Mouse (Mus musculus) adipocyte (in vitro differentiated cells): Measurements from ENCODE around the gene Gpr150.

Experiments used
- DNase-seq: peaks from one replicate; pipeline ENCODE4 v3.0.0-alpha.2; 2016; ENCODE audit warnings: low spot score

Gene Gpr150

DNA sequence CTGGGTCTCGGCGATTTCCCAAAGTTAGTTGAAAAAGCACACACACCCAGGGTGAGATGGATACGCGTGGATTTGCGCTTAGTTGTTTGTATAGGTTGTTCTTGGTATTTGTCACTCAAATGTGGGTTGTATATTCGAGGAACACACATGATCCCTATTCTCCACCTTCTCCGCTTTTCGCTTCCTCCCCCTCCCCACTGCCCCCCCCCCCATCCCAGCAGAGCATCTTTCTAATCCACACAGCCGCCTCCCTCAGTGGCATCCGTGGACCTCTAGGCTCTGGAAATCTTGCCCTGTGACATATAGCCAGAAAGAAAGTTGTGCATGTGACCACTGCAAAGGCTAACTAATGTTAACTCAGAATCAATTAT lies at the start of gene Gpr150:
Gene Gpr150, minus strand, starts transcription at position 101 of the 371 bp plus-strand sequence.
- DNase-seq: no peak

DNA sequence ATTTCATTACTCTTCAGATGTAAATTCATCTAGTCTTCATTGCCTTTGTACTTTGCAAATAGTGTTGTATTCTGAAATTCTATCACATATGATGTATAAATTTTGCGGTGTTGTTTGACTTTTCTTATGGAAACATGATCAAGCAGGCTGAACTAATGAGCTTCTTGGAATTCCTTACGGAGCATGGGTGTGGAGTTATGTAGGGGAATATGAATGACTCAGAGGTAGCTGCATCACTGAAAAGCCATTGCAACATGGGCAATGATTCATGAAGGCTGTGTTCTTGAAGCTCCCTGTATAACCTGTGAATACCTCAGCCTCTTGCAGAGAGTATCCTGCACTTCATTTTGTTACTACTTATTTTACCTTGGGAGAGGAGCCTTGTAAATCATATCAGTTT lies 45.2 kb upstream of the Gpr150 start:
- DNase-seq: no peak

DNA sequence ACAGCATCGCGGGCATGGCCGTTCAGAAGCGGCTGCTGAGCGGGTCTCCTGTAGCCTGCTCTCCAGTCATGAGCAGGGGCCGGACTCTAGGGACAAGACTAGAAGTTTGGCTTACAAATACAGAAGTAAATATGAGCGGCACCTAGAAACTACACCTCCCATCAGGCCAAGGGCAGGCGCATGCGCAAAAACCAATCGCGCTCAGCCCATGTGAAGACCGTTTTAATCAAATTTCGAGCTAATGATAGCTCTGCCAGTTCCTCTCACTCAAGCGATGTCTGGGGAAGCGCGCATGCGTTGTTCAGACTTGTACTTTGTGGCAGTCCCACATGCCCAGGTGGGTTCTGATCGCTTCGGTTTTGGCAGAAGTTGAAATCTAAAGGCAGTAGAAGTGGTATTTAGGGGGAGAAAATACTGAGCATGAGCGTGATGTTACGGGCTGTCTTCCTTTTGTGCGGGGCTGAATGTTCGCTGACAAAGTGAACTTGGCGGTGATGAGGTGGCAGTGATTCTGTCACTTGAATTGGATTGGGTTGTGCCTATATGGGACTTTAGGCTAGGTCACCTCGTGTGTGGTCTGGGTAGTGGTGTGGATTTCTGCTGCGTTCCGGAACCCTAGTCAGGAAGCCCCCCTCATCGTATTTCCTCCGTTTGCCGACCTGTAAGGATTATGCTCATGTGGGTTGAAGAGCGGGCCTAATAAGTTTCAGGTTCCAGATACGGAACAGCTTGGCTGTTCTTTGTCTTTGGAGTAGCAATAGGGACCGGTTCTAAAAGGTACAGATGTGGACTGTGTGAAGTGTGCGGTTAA lies 41.9 kb upstream of the Gpr150 start, which contains the start of the genes Arsk and Ttc37:
Gene Arsk, minus strand, starts transcription at position 168 of the 811 bp plus-strand sequence.
Gene Ttc37, plus strand, starts transcription at position 242 of the 811 bp plus-strand sequence.
- peak; percentile 98 for DNase-seq

DNA sequence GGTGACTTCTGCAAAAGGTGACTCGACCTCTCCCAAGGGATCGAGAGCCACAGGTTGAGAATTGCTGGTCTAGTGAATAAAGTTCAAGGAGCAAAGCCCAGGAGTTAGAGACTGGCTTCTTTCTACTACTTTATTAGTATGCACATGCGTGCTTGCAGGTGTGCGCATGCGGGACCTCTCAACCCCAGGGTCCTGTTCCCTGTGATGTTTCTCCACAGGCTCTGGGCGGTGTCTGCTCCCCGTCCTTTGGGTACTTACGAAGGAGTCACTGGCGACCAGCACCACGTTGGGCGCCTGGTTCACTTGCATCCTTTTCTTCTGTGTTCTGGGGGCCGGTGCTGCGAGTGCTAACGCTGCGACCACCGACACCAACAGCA lies 41.3 kb upstream of the Gpr150 start:
- no peak for DNase-seq

DNA sequence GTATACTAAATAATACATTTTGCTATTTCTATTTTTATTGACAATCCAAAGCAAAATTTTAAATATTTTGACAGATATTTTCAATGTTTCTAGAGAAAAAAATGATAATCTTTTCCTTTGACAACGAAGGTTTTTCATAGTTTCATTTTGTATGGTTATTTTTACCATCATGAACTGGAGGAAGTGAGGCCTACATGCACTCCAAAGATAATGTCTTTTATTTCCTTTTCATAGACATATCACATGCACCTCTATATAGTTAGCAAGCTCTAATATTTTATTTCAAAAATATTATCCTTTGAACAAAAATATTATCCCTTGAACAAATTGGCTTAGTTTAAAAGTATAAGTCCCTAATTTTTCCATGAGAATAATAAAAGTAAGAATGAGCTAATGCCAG lies 17.5 kb upstream of the Gpr150 start:
- DNase-seq: no peak

DNA sequence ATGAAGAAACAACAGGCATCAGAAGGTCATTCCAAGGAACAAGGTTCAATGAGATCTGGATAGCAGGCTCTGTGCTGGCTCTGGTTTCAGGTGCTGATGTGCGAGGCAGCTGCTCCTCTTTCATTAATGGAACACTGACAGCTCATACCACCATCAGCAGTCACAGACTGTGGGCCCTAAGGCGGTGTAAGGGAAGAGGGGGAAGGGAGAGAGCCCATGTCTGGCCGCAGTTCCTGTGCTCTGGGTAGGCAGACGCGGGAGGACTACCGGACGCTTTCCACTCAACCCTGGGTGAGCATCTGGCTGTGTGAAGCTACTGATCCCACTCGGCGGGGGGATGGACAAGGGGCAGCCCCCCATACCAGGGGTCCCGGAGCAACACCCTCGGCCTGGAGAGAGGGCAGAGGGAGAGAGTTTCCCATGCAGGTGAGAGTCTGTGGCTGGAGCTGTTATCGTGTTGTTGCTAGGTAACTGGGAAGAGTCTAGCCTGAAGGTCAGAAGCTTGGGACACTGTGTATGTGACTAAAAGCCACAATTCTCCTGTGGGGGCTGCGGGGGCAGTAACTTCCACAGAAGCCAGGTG lies 7.7 kb upstream of the Gpr150 start:
- DNase-seq: no peak

DNA sequence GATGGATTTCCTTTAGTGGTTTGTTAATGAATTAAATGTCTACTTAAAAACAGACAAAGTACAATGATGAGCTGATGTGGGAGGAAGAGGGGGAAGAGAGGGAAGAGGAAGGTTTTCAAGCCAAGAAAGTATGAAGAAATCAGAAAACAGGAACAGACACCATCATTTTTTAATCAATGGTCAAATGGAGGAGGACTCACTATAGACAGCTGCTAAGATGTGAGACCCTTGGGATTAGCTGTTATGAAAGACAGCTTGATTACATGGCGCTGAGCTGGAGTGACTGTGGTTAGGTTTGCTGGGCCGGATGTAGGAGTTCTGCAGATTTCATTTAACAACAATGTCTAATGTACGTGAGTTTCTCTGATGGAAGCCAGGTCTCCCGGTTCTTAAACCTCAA lies 6.8 kb upstream of the Gpr150 start:
- DNase-seq: no peak

DNA sequence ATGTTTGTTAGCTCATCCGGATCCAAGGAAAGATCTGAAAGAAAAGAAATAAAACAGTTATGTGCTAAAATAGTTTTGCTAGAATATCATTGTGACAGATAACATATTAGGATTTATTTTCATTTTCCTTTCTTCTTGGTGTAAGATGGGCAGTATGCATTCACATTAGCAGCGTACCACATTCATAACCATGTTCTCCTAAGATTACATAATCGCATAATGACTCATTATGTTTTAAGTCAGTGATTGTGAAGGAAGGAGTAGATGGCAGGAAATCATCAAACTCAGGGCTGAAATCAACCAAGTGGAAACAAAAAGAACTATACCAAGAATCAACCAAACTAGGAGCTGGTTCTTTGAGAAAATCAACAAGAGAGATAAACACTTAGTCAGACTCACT lies 5.8 kb upstream of the Gpr150 start:
- no peak for DNase-seq

DNA sequence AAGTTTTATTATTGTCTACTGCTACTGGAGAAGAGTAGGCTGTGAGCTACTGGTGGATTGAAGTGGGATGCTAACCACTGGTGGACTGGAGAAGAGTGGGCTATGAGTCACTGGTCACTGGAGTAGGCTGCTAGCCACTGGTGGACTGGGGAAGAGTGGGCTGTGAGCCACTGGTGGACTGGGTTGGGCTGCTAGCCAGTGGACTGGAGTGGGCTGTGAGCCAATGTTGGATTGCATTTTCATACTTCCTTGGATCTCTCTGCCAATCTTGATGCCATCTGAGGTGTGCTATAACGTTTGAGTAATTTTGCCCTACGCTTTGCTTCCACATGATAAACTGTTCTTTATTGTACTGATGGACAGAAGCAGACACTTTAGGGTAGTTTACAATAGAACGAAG lies 5.3 kb upstream of the Gpr150 start:
- no peak for DNase-seq

DNA sequence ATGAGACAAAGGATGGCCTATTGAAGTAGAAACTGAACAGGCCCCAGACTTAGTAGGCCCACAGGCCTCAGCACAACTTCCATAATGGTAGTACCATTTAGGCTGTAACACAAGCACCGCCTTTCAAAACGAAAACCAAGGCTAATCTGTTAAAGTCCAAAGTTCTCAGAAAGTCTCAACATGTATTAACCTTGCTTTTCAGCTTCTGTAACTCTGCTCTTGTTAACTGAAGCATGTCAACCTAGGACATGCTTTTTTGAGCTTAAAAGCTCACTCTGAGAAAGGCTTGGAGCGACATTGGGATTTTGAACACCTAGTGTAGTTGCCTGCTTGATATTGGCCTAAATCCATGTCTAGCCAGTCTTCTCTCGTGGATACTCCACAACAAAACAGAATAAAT lies 2.8 kb upstream of the Gpr150 start:
- DNase-seq: no peak

DNA sequence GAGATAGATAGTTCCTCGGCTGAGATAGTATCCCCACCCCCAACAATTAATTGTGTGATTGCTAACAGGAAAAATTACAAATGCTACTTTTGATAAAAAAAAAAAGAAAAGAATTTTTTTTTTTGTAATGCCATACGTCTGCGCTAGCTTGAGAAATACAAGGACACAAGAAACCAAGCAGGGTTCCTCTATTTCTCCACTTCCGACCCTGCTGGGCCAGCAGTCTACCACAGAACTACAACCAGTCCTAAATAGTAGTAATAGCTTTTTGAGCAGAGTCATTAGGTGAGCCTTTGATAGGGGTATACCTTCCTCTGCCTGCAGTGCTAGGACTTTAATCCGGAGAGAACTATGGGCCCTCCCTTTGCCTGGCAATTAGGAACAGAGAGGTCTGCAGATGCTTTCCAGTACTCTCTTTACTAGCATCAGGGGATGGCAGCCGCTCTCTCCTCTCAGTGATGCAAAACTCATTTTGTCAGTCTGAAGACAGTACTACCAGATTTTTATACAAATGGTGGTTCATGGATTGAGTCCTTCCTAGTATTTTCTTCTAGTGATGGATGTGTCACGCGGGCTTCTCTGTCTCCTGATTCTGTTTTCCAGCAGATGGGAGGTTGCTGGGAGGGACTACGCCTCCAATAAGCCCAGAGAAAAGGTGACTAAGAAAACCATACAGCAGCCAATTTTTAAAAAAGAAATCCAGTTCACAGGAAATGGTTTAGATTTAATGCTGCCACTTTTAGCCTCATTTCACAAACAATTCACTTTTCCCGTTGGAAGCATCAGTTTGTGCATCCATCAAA lies 672 bp upstream of the Gpr150 start:
- DNase-seq: no peak

DNA sequence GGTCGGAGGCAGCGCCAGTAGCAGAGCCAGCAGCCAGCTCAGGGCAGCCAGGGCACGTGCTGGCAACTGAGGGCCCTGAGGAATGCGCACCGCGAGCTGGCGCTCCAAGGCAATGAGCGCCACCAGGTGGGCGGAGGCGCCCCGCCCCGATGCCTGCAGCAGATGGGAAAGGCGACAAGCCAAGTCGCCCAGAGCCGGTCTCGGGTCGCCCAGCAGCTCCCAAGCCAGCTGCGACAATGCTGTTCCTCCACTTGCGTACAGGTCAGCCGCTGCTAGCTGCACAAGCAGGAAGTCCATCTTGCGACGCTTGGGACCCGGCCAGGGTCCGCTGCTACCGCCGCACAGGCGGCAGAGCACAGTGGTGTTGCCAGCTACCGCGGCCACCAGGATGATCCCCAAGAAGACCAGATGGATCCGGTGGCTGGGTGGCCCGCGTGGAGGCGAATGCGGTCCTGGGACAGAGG lies 503 bp downstream of the Gpr150 start:
- DNase-seq: no peak

DNA sequence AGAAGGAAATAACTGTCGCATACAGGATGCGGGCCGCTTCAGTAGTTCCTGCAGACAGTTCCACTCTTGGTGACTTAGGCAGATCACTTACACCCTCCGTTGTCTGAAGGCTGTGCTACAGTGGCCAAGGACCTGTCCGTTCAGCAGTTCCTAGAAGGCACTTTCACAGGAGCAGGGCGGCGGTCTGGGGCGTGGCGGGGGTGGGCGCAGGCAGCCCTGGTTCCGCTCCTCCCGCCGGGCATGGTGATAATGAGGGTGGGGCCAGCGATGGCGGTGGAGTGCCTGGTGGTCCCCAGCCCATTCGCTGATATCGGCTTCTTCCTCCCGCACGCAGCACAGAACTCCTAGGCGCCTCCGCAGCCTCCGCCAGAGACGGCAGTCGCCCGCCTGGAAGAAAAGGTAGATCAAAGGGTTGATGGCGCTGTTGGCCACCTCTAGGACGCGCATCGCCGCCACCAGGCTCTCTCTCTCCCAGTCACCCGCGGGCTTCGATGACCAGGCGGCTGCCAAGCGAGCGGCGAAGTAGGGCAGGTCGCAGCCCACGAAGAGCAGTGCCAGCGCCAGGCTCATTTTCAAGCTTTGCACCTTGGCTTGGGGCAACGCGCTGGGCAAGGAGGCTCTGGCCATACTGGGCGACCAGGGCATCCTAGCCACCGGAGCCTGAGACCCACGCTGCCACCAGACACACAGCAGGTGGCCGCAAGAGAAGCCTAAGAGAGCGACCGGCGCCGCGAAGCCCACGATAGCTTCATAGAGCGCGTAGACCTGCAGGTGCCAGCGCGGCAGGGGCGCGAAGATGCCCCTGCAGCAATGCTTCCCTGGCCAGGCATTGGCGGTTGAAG lies 1.2 kb downstream of the Gpr150 start:
- DNase-seq: no peak

DNA sequence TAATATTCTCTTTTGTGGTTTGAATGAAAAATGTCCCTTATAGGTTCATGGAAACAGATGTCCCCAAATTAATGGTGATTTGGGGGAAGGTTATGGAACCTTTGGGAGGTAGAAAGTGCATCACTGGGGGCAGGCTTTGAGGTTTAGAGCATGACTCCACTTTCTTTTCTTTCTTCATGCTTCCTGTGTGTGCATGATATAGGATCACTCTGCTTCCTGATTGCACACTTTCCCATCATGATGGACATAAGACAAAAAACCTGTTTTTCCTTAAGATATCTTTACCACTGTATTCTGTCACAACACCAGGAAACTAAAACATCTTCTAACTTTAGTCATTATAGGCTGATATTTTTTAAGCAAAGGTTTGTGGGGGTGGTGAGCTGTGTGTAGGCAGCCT lies 11.8 kb downstream of the Gpr150 start:
- DNase-seq: no peak

DNA sequence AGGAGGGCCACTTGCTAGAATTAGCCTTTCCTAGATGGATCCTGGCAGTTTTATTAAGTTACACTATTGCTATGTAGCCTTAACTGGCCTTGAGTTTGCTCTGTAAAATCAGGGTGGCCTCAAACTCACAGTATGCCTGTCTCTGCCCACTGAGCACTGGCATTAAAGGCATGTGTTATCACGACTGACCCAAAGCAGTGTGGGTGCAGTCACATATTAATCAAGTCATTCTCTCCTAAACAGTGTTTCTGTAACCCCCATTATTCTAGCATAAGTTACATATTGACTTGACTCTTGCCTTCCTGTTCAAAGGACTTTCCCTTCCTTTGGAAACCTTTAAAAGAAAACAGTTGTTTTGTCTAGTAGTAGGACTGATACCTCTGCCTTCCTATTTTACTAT lies 14.3 kb downstream of the Gpr150 start:
- no peak for DNase-seq

DNA sequence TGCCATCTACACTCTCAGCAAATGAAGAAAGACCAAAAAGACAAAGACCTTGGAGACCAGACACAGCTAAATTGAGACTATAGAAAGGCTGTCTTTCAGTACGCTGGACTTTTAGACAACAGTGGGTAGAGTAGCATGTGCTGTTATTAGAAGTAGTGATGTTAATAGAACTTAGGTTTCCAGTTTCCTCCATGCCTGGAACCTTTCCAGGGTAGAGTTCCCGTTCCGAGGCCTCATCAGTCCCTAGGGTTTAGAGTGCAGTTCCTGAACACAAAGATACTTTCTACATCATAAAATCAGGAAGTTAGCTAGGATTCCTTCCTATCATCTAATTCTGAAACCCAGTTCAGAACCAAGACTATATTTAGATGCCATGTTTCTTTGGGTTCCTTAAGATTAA lies 32.2 kb downstream of the Gpr150 start:
- no peak for DNase-seq

DNA sequence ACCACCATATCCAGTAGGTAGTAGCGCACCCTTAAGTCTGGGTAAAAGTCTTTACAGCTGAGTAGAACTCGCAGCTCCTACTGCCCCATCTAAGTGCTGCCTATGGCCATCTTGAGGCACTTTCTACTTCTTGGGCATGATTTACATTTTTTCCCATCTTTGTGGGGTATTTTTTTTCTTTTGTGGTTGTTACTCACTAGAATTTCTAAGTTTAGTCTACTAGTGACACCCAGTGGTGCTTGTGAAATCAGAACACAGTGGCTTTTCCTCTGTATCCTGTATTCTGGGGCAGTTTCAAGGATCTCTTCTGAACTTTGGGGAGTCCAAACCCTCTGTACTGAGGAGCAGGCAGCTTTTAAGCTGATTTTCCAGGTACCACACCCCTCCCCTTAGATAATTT lies 35.0 kb downstream of the Gpr150 start:
- DNase-seq: peak; percentile 56

DNA sequence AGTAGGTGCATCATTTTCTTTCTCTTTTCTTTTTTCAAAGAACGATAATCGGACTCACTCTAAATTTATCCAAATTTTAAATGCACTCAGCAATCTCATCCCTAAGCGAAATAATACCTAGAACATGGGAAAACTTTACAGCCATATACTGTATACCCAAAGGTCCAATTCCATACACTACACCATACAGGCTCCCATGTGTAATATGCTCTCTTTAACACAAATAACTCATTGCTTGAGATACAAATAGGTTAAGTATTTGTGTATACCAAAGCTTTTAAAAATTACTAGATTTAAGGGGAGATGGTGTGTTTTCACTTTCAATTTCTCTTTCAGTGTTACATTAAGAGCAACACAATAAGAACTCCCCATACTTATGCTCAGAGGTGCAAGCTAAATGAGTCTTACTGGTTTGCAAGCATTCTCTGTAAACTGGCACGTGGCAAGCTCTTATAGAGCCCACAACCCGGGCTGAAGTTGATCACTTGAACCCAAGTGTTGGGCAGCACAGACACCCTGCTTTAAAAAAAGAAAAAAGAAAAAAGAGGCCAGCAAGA lies 37.9 kb downstream of the Gpr150 start:
- DNase-seq: no peak

DNA sequence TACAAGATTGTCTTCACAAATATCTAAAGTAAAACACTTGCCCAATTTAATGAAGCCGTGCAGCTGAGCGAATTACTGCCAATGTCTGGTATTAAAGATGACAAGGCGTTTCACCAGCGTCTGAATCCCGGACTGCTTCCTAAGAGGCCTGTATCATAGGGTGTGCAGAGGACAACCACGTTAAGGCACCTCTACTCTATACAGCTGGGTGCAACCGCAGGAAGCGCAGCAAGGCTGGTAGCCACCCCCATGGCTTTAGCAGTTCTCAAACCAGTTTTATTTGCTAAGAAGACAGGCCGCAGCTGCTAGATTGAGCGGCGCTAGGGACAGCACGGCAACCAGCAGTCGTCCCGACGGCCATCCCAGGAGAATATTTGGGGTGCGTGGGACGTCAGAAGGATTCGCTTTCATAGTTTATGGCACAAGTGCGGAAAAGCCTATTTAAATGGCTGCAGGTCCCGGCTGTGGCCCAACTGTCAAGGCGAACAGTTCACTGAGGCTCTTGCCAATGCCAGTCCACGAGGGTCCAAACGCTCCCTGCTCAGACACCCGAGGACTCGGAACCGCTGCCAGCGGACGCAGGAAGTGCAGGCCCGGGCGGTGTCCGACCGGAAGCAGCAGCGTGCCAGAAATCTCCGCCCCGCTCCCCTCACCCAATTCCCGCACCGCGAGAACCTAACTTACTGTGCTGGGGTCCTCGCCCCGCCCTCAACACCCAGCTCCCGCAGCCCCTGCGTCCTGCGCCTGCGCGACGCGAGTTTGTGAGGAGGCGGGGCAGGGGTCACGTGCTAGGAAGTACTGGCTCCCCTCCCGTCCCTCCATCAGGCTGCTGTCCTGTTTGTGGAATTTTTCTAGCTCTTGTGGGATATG lies 38.6 kb downstream of the Gpr150 start, which contains the start of gene Rfesd:
Gene Rfesd, minus strand, starts transcription at position 746 of the 870 bp plus-strand sequence.
- DNase-seq: peak; percentile 98

DNA sequence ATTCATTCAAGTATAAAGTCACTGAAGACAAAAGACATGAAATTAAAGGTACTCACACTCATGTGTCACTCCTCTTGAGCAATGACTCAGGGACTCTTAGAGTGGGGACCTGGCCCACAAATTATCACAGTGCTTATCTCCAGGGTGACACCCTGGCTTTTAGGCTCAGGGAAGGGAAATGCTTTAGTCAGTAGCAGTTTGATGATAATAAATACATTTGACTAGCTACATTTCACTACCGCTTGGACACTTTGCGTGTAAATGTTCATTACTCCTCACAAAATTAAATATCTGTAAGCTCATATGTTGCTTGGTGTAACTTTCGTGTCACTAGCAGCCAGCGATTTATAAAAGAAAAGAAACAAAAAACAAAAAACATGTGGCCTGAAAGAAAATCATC lies 39.3 kb downstream of the Gpr150 start:
- DNase-seq: no peak

DNA sequence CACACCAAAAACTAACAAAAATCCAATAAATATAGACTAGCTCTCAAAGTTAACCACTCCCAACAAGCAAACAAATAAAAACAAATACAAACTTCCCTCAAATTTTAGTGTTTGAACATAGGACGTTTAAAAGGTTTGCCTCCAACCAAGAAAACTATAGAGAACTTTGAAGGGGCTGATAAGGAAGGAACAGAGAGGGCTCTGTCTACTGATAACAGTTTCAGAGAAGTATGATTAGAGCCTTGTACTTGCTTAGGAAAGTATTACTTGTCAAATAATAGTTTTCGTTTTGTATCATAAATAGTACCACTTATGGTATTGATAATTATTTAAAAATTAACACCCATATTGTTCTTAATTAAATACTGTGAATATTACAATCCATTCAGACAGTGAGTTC lies 42.3 kb downstream of the Gpr150 start:
- no peak for DNase-seq
